Mouse (Mus musculus) cerebellum, adult 2 months (tissue): ENCODE measurements around the gene Fam136a.

Experiments used
- CTCF ChIP-seq: fragments of 200-500 bp; IDR thresholded peaks from 2 replicates; pipeline ENCODE4 v1.5.1; 2011; ENCODE audit warnings: low read depth, mild to moderate bottlenecking, control low read depth, low read length, moderate library complexity, borderline replicate concordance; ENCODE audit not compliant: insufficient read depth
- POLR2A ChIP-seq: fragments of 200-500 bp; IDR thresholded peaks from 2 replicates; pipeline ENCODE4 v1.6.1; 2011; ENCODE audit warnings: low read length, control low read depth, borderline replicate concordance; ENCODE audit not compliant: insufficient read depth

- no peak for TF ChIP-seq CTCF
- TF ChIP-seq POLR2A: no peak
Observed at GRCm38 (mm10) chr6:86388461-86388860, 23.0 kb downstream of the Fam136a start.
